Mouse (Mus musculus) liver, embryonic 14.5 days (tissue): ENCODE measurements around the gene Klhl26. TPM values are rescaled to one million over a fixed set of nuclear protein-coding genes. Genes with fewer than 3 reads are reported as not detected.
A peak's percentile ranks its signal among the peaks of the same experiment; 100 is the strongest.

ENCODE experiments used
- ATAC-seq: fragments of 200-750 bp; cut with Nextera tagmentation; 2 replicates; pipeline ENCODE4 v1.8.0; 2017; ENCODE audit warnings: moderate number of reproducible peaks, mild to moderate bottlenecking, moderate library complexity; ENCODE audit not compliant: insufficient read depth
- DNase-seq, 3 experiments: peaks; one replicate each; pipeline ENCODE4 v3.0.0-alpha.2; 2012 to 2013; ENCODE audit warnings: low read depth in 3 of 3, low spot score in 3 of 3
- H3K27ac ChIP-seq: fragments of 300-500 bp; sonication (generic); 2 replicates; pipeline ENCODE4 v1.5.1; 2014; ENCODE audit warnings: moderate library complexity, mild to moderate bottlenecking, control low read depth, inconsistent platforms
- H3K27me3 ChIP-seq: fragments of 300-500 bp; sonication (generic); 2 replicates; pipeline ENCODE4 v1.6.1; 2014; ENCODE audit warnings: mild to moderate bottlenecking, low read length, moderate library complexity; ENCODE audit not compliant: control insufficient read depth, insufficient read depth
- H3K36me3 ChIP-seq: fragments of 300-500 bp; sonication (generic); replicated peaks from 2 replicates; pipeline ENCODE4 v1.6.1; 2014; ENCODE audit warnings: low read depth; ENCODE audit not compliant: control insufficient read depth, insufficient read depth
- H3K4me1 ChIP-seq, 2 experiments: fragments of 200-500 bp in 1 of 2; fragments of 300-500 bp in 1 of 2; sonication (generic) in 1 of 2; replicated peaks; 2 replicates each; pipeline ENCODE4 v1.6.1; 2012 to 2014; ENCODE audit warnings: antibody characterized with exemption in 1 of 2, inconsistent platforms in 1 of 2, low read length in 1 of 2; ENCODE audit not compliant: control insufficient read depth in 2 of 2, insufficient read depth in 2 of 2
- H3K4me2 ChIP-seq: fragments of 300-500 bp; sonication (generic); 2 replicates; pipeline ENCODE4 v1.6.1; 2014; ENCODE audit warnings: low read depth, mild to moderate bottlenecking, control low read depth, moderate library complexity
- H3K4me3 ChIP-seq, 2 experiments: fragments of 200-500 bp in 1 of 2; fragments of 300-500 bp in 1 of 2; sonication (generic) in 1 of 2; 2 replicates each; pipeline ENCODE4 v1.5.1; 2012 to 2014; ENCODE audit warnings: low read depth in 2 of 2, low read length in 2 of 2, mild to moderate bottlenecking in 2 of 2, control low read depth in 1 of 2, inconsistent platforms in 1 of 2, moderate library complexity in 1 of 2; ENCODE audit not compliant: insufficient read depth in 1 of 2
- H3K9ac ChIP-seq: fragments of 300-500 bp; sonication (generic); replicated peaks from 2 replicates; pipeline ENCODE4 v1.6.1; 2014; ENCODE audit warnings: mild to moderate bottlenecking, control low read depth, moderate library complexity
- H3K9me3 ChIP-seq: fragments of 300-500 bp; sonication (generic); 2 replicates; pipeline ENCODE4 v1.6.1; 2016; ENCODE audit warnings: low read length, mixed read lengths; ENCODE audit not compliant: control insufficient read depth
- CTCF ChIP-seq: IDR thresholded peaks from 2 replicates; pipeline ENCODE4 v1.5.1; 2016; ENCODE audit warnings: antibody characterized with exemption, low read depth, control low read depth
- EP300 ChIP-seq: IDR thresholded peaks from 2 replicates; pipeline ENCODE4 v1.6.1; 2016; ENCODE audit warnings: antibody characterized with exemption, low read depth
- WGBS: fragments of 180-500 bp; shearing (Covaris S2); extraction: QIAGEN DNeasy Blood & Tissue Kit; methylation state at CpG from one replicate; pipeline ENCODE4 v1.1.7; 2014; ENCODE audit not compliant: insufficient replicate concordance; 5-methylcytosine and 5-hydroxymethylcytosine counted together
- polyA plus RNA-seq, 2 experiments: library from polyadenylated mRNA; depleted of rRNA in 1 of 2; stranded (reverse) in 1 of 2; unstranded in 1 of 2; fragments of >200 nt; fragmentation: Nextera tagmentation in 1 of 2; extraction: Ambion mirVana in 1 of 2; gene quantifications; 2 replicates each; pipeline versions ENCODE4 v1.2.1 to v1.2.3; 2012 to 2014

The Klhl26 gene
- polyA plus RNA-seq, 2 experiments: 5.0 to 6.5 TPM

DNA sequence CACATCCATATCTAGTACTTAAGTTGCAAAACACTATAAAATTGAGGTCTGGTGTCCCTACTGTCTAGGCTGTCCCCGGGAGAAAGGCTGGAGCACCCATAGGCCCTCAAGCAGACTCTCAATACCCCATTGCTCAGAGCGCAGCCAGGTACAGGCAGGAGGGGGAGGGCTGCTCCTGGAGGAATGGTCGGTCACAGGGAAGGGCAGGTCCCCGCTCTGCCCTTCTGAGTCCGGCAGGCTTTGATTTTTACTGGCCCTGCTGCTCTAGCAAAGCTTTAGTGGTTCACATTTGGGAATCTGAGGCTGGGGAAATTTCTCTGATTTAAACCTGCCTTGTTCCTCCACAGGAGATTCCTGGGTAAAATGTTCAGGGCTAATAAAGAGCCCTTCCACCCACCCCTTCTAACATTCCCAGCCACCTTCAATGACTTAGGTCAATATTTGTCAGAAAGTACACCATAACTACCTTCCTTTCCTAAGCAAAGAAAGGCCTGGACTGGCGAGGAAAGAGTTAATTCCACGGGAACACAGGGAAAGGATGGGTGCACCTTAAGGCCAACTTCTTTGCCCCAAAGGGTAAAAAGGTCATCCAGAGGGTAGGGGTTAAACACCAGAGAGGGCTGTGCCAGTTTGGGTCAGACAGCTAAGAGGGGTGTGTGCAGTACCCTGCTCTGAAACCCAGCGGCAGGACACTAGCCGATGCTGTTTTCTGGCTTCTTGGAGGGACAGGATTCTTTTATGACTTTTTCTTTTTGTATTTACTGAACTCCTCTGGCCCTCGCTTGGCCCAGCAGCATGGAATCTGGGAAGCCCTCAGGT, 13.5 kb upstream of the Klhl26 start:
- TF ChIP-seq CTCF (no peak), EP300 (no peak)
- no peak overlapping the region for H3K4me3 ChIP-seq
- no peak overlapping the region for H3K27ac ChIP-seq
- 0 out of 4 replicates have a peak, but pooled peaks cover 0 to 2% of the 10 kb centered on the region in 2 experiments for H3K4me1 ChIP-seq
- H3K27me3 ChIP-seq: peaks cover 99% of the 10 kb centered on the region
- ATAC-seq: no peak
- no peak for DNase-seq
- 17% methylated on average over 10 of the region's 10 CpGs for WGBS
- no peak overlapping the region for H3K9ac ChIP-seq
- no peaks in the 10 kb centered on the region for H3K36me3 ChIP-seq
- H3K4me2 ChIP-seq: no peak overlapping the region
- no peaks in the 10 kb centered on the region for H3K9me3 ChIP-seq

DNA sequence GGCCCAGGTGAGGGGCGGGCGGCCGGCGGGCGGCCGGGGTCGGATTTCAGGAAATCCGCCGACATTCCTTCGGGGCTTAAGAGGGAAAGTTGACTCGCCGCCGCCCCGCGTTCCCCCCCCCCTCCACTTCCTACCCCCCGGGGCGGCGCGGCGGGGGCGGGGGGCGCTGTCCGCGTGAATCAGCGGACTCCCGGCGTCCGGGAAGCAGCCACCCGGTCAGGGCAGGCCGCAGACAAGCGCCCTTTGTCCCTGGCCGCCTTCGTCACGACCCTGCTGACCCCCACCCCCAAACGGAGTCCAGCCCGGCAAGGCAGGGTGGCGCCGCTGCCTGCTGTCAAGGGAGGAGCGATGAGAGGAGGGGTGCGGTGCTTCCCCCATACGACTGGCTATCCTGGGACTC, 12.8 kb upstream of the Klhl26 start:
- Histone ChIP-seq H3K4me1 (0 out of 4 replicates have a peak, but pooled peaks cover 0 to 2% of the 10 kb centered on the region in 2 experiments), H3K27me3 (peaks cover 99% of the 10 kb centered on the region), H3K9me3 (no peaks in the 10 kb centered on the region), H3K9ac (no peak overlapping the region), H3K36me3 (no peaks in the 10 kb centered on the region), H3K4me3 (peak overlapping the region in 1 of 2 experiments; percentile 33; a peak in 2 of 4 replicates), H3K27ac (no peak overlapping the region), H3K4me2 (peak overlapping the region; percentile 44)
- no peak for ATAC-seq
- DNase-seq: no peak
- WGBS: 1% methylated on average over 36 of the region's 41 CpGs
- TF ChIP-seq CTCF: no peak
- no peak for TF ChIP-seq EP300

DNA sequence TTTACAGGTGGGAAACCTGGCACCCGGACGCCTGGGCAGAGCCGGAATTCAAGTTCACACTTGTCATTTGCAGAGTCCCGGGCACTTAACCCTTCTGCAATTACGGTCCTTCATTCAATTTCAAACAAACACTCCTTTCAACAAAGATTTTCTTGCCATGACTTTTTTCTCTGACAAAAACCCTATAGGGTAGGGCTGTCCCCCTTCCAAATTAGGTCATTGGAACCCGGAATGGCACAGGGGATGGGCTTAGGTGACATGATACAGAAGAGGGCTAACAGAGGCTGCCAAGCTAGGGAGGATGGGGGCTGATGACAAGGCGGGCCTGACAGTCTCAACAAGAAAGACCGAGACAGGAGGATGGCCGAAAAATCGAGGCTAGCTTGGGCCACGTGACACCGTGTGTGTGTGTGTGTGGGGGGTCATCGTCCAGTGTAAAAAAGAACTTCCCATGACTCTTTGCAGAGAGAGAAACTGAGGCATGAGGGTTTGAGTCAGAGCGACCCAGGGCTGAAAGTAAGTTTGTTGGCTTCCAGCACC, 12.2 kb upstream of the Klhl26 start:
- H3K27me3 ChIP-seq: peaks cover 97% of the 10 kb centered on the region
- H3K9me3 ChIP-seq: no peaks in the 10 kb centered on the region
- TF ChIP-seq EP300 (no peak), CTCF (no peak)
- peak overlapping the region; percentile 44 for H3K4me2 ChIP-seq
- no peaks in the 10 kb centered on the region for H3K36me3 ChIP-seq
- H3K4me1 ChIP-seq: 0 out of 4 replicates have a peak, but pooled peaks cover 0 to 2% of the 10 kb centered on the region in 2 experiments
- WGBS: 3% methylated on average over 14 of the region's 14 CpGs
- no peak overlapping the region for H3K27ac ChIP-seq
- H3K4me3 ChIP-seq: peak overlapping the region in 1 of 2 experiments; percentile 33; a peak in 2 of 4 replicates
- DNase-seq (no peak), ATAC-seq (no peak)
- H3K9ac ChIP-seq: no peak overlapping the region

DNA sequence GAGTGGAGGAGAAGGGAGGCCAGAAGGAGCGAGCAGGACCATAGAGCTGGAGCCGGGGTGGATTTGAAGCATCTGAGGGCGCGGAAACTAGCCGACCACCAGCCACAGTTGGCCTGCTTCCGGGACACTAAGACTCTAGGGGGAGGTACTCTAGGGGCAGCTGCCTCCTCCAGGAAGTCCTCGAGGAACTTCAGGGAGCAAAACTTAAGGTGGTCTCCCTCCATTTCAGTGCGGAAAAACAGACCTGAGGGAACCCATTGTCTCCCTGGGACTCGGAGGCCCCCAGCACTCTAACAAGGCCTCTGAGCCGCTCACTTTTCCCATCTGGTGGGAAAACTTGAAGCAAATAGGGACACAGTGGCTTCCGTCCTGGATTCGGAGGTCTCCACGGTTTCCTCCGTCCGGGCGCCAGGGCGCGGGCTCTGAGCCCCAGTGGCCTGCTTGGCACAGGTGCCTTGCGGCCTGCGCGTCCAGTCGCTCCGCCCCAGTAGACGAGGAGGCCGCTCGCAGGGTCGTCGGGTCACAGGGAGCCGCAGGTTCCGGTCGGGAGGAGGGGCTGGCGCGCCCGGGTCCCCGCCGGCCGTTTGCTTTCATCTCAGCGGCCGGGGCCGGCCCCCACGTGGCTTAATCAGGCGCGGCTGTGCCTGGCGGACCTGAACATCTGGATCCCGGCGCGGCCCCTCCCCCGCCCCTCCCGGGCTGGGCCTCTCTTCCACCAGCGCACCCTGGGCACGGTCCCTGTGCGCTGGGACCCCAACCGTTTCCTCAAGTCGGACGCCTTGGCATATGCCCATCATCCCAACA, 11.4 kb upstream of the Klhl26 start:
- no peak overlapping the region for H3K27ac ChIP-seq
- H3K4me1 ChIP-seq: 0 out of 4 replicates have a peak, but pooled peaks cover 0 to 2% of the 10 kb centered on the region in 2 experiments
- H3K4me3 ChIP-seq: peak overlapping the region in 1 of 2 experiments; percentile 31; a peak in 2 of 4 replicates
- H3K9me3 ChIP-seq: no peaks in the 10 kb centered on the region
- peaks cover 94% of the 10 kb centered on the region for H3K27me3 ChIP-seq
- H3K4me2 ChIP-seq: peak overlapping the region; percentile 43
- WGBS: 1% methylated on average over 55 of the region's 55 CpGs
- H3K9ac ChIP-seq: no peak overlapping the region
- DNase-seq: no peak
- no peaks in the 10 kb centered on the region for H3K36me3 ChIP-seq
- TF ChIP-seq EP300: no peak
- no peak for TF ChIP-seq CTCF
- ATAC-seq: 0 out of 2 replicates have a peak, but pooled peaks have one; percentile 26
